Mouse (Mus musculus) heart, adult 2 months (tissue): ENCODE results near the gene Slc1a6.

Experiments
- CTCF ChIP-seq: fragments of 200-600 bp; IDR thresholded peaks from 2 replicates; pipeline ENCODE4 v1.8.1; 2022; ENCODE audit warnings: antibody characterized with exemption, mild to moderate bottlenecking, moderate library complexity
- EP300 ChIP-seq: fragments of 200-500 bp; IDR thresholded peaks from 2 replicates; pipeline ENCODE4 v1.6.1; 2011; ENCODE audit warnings: low read depth, low read length, control low read depth; ENCODE audit not compliant: insufficient read depth

DNA sequence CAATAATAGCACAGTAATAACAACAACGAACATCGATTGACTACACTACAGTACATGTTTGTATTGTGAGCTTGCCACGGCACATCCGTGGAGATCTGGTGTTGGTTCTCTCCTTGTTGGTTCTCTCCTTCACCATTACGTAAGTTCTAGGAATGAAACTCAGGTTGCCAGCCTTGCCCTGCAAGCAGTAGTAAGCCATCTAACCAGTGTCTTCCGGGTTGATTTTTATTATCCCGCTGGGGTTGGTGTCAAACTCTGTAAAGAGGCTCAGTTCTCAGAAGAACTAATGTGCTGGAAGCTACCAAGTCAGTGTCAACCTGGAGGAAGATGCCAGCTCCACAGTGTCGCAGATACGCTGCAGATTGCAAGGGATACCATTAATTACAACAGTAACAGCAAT lies 769 bp upstream of the Slc1a6 start:
- TF ChIP-seq EP300, result no peak
- TF ChIP-seq CTCF, result no peak
